Mouse (Mus musculus) myocyte (in vitro differentiated cells): ENCODE results near the gene Orc3.

ENCODE experiments used
- CEBPB ChIP-seq: IDR thresholded peaks from 2 replicates; pipeline ENCODE4 v1.6.1; 2011; ENCODE audit warnings: mild to moderate bottlenecking, moderate library complexity; ENCODE audit not compliant: poor library complexity, insufficient read depth, severe bottlenecking
- E2F4 ChIP-seq: IDR thresholded peaks from one replicate; pipeline ENCODE4 v1.6.1; 2011; ENCODE audit warnings: mild to moderate bottlenecking, control low read depth, moderate library complexity; ENCODE audit not compliant: insufficient read depth
- MYOG ChIP-seq, 3 experiments: IDR thresholded peaks; one replicate each; pipeline ENCODE4 v1.6.1; 2011; ENCODE audit warnings: control low read depth in 2 of 3, low read depth in 2 of 3, mild to moderate bottlenecking in 2 of 3; ENCODE audit not compliant: insufficient read length in 2 of 3, control insufficient read depth in 1 of 3, insufficient read depth in 1 of 3
- POLR2A ChIP-seq: IDR thresholded peaks from one replicate; pipeline ENCODE4 v1.6.1; 2011; ENCODE audit warnings: low read depth, mild to moderate bottlenecking, control low read depth, moderate library complexity; ENCODE audit not compliant: insufficient read length
- POLR2AphosphoS2 ChIP-seq: IDR thresholded peaks from one replicate; pipeline ENCODE4 v1.6.1; 2011; ENCODE audit warnings: low read depth, control low read depth; ENCODE audit not compliant: insufficient read length
- TCF12 ChIP-seq: IDR thresholded peaks from one replicate; pipeline ENCODE4 v1.6.1; 2011; ENCODE audit warnings: mild to moderate bottlenecking, control low read depth; ENCODE audit not compliant: poor library complexity, insufficient read depth, severe bottlenecking
- USF1 ChIP-seq: IDR thresholded peaks from one replicate; pipeline ENCODE4 v1.6.1; 2011; ENCODE audit warnings: low read depth, mild to moderate bottlenecking, control low read depth, moderate library complexity

DNA sequence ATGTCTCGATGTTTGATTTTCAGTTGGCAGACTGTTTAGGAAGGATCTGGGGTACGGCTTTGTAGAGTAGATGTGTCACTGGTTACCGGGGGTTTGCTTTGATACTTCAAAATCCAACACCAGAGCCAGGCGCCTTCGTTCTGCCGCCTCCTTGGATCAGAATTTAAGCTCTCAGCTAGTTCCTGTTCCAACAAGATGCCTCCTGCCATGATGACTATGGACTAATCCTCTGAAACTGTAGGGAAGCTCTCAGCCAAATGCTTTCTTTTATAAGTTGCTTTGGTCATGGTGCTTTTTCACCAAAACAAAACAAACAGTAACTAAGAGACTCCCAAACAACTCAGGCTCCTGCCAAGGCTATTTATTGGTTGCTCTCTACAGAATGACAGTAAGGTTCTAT is 11.6 kb downstream of the Orc3 start:
- TF ChIP-seq POLR2AphosphoS2 = no peak
- no peak for TF ChIP-seq POLR2A
- TF ChIP-seq CEBPB = no peak
- no peak for TF ChIP-seq USF1
- no peak for TF ChIP-seq E2F4
- no peak for TF ChIP-seq TCF12
- no peak for TF ChIP-seq MYOG (IDR thresholded peaks at IDR 0.05; ENCODE audit: control insufficient read depth in 1 of 3, insufficient read depth in 1 of 3, insufficient read length in 2 of 3, low read depth in 2 of 3)
